Mouse (Mus musculus) heart, postnatal 0 days (tissue): ENCODE measurements around the gene Ramp3.

Source experiments
- CTCF ChIP-seq: IDR thresholded peaks from 2 replicates; pipeline ENCODE4 v1.5.1; 2016; ENCODE audit warnings: antibody characterized with exemption, control low read depth, low read depth
- EP300 ChIP-seq: IDR thresholded peaks from 2 replicates; pipeline ENCODE4 v1.6.1; 2016; ENCODE audit warnings: antibody characterized with exemption, low read depth

GRCm38 (mm10) chr11:6636150-6636549 lies 22.2 kb upstream of the Ramp3 start:
- TF ChIP-seq CTCF, result no peak
- no peak for TF ChIP-seq EP300
